Mouse (Mus musculus) MEL-GATA-1-ER (cell line): Measurements from ENCODE around the gene Slc9a9.

Source experiments
- DNase-seq: peaks from one replicate; pipeline ENCODE4 v3.0.0-alpha.2; 2012; ENCODE audit warnings: low read depth; ENCODE audit errors: extremely low read depth

The Slc9a9 gene

DNA sequence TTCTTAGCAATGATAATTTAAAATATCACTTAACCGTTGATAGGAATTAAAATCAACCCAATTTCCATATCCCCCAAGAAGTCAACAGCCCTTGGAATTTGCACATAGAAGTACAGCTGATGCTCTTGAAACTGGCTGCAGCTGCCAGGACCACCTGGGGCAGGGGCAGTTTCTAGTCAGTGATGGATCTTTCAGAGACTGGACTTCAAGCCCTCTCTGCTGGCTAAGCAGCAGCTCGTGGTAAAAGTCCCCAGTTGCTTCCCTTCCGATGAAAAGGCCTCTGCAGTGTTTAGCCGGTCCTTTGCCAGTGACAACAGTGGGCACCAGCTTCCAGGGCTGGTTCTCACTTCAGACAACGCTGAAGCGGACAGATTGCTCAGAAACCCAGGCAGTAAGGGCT lies 62.4 kb downstream of the Slc9a9 start:
- no peak for DNase-seq

DNA sequence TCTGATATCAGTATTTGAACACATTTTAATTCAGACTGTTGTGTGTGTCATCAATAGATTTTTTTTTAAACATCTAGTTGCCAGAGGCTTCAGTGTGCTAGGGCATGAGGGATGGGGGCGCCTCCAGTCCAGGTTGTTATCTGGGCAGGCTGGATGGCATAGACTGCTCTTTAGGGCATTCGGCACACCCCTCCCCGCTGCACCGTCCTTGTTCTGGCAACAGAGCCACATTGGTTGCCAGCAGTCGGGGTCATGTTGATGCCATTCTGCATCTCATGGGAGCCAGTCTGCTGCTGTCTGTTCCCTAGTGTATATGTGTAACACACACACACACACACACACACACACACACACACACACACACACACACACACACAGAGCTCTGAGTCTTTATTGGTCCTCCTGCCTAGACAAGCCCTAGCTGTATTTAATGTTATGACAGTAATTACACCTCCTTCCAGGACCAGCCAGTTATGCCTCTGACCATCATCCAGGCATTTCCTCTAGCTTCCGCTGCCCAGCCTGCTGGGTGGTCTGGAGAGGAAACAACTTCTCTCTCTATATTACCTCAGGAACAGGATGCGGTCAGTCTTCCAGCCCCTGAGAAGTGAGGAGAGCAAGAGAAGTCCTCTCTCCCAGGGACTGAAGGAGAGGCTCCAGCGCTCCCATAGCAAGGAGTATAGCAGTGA lies 63.0 kb downstream of the Slc9a9 start:
- DNase-seq: no peak

DNA sequence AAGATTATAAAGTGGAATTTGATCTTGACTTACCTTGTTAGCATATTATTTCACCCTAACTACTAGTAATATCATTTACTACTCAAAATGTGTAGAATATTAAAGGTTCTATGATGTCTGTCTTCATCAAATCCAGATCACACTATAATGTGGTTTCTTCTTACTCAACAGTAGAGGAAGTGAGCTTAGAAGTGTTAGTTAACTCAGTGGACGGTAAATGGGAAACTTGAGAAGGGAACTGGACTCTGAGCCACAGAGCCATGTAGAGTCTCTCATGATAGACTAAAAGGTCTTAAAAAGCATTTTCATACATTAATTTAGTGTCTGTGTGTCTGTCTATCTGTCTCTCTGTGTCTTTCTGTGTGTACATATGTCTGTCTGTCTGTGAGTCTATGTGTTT lies 64.6 kb downstream of the Slc9a9 start:
- DNase-seq: no peak

DNA sequence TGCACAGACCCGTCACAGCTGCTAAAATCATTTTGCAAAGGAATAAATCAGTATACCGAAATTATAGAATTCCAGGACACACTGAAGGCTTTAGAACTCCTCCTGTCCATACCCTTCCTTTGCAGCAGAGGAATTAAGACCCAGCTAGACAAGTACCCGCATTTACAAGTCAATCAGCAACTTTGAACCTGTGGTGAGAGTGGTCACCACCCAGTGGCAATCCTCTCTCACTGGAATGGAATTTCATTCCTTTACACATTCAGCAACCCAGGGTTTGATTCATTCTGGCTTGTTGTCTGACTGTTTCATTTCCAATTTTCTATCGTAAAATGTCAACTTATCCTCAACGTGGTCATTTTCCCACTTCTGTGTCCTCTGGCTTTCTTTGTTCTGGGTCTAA lies 67.5 kb downstream of the Slc9a9 start:
- no peak for DNase-seq

DNA sequence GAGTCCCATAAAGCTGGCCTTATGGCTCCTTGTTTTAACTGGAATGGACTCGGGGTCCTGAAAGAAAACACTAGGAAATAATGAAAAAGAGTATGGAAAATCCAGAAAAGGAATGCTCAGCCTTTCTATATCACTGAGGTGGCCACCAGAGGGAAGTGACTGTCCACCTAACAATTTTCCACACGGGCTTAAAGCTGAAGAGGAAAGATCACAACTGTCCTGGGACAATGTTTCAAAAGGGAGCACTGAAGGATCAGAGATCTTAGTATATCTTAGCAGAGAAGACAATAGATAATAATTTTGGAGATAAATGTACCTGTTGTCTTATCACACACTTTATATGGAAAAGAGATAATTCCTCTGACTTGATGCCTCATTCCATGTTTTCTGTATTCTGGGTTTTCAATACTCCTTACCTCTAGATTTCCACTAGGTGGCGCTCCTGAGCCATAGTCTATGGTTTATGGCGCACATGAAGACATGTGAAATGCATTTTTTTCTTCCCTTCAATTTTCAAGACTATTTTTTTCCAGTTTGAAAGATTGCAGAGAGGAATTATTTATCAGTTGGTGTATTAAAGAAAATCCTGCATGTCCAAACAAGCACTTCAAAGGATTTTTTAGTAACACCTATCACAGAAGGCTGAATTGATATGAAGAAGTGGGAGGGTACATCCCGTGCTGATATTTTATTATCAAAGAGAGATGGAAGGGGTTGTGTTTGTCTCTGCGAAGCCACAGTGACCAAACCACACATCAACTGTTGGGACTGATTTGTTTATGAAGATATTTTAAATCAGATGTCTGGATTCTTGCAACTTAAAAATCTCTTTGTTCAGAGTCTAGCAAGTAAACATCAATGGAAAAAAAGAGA lies 69.1 kb downstream of the Slc9a9 start:
- peak; percentile 34 for DNase-seq

DNA sequence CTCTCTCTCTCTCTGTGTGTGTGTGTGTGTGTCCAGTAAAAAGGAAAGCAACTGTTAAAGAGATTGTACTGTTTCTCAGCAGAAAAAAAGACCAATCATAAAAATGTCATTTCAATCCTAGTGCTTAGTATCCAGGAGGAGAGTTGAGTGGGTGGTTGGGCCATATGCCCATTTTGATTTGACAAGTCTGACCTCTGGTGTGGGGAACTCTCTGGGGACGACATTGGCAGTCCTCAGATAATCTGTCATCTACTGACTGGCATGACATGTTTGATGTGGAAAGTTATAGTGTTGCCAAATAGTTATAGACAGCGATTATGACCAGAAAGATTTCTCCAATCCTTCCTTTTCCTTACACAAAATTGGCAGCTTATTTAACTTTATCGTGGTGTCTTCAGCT lies 71.1 kb downstream of the Slc9a9 start:
- no peak for DNase-seq

DNA sequence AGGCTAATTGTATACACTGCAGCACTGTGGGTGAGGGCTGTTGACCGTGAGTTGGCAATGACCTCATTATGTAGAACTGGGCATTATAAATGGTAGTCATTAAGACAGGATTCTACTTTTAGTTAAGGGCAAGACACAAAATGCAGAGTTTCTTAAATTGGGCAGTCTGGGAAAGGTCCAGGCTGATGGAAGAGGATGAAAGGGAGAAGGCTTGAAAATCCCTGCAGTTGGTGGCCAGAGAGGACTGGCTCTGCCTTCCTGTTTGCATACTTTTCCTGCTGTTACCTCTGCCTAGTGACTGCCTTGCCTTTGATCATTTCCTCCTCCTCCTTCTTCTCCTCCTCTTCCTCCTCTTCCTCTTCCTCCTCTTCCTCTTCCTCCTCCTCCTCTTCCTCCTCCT lies 73.6 kb downstream of the Slc9a9 start:
- no peak for DNase-seq

DNA sequence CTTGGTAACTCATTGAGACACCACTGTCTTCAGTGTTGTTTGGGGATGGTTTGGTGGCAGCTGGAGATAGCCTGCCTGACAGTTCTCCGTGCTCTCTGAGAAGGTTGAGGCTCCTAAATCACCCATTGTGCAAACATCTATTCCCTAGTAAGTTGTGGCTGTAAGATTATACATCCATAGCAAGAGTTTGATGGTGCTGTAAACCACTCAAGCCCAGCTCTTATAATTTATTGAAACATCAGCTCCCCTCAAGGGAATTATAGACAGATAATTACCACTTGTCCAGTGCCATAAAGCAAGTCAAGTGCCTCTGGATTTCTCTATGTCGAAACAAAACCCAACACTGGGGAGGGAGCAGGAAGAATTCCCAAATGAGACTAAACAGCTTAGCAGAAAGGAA lies 78.8 kb downstream of the Slc9a9 start:
- no peak for DNase-seq

DNA sequence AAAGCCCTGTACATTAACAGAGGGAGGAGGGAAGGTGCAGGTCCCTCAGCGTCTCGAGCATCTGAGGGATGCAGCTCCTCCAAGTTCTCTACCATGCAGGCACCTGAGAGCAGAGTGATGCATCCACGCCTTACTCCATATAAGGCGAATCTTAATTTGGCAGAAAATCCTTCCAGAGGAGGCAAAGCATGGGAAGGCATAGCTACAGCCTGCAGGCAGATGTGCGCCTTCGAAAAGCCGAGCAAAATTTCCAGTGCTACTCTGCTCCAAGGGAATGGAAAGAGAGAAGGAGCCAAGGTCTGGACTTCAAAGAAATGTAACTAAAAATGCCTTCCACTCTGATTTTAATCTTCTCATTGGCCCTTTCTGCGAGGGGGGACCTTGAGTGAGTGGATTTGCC lies 80.5 kb downstream of the Slc9a9 start:
- no peak for DNase-seq

DNA sequence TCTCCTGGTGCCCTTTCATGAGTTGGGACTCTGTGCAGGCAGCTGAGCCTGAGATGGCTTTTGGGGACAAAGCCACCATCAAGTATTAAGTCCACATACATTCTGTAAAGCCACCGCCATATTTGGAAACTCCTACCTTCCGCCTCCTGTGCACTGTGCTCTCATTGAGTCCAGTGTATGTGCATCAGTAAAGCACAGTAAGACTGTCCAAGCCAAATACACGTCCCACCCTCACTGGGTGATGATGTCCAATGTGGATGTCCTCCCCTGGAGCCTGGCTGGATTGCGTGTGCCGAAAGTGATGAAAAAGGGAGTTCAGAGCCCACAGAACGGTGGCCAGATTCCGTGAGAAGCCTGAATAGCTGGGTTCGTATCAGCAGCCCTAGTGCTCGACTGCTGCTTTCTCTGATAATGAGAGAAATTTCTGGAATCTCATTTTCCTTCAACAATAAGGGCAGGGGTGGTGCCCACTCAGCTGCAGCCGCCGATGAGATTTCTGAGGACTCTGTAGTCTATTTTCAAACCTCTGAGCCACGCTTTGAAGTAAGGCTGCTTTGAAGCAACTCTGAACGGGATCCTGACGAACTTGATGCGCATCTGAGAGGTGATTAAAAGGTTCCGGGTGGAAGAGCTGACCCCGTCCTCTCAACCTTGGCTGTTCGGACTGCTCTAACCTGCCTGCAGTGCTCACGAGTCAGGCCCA lies 81.4 kb downstream of the Slc9a9 start:
- no peak for DNase-seq

DNA sequence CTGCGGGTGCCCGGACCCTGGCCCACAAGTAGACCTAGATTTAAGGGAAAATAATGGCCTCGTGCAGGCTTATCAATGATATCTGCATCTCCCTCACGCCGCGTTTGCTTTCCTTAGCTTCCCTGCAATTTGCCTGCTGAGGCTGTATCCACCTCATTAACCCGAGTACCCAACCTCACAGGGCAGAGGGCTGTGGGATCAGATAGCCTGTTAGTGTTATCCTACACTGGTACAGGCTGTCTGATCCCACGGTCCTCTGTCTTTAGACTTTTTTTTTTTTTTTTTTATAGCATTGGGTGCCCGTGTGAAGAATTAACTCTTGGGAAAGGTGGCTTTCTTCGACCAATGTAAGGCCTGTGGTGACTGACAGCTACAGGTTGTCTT lies 81.9 kb downstream of the Slc9a9 start:
- no peak for DNase-seq

DNA sequence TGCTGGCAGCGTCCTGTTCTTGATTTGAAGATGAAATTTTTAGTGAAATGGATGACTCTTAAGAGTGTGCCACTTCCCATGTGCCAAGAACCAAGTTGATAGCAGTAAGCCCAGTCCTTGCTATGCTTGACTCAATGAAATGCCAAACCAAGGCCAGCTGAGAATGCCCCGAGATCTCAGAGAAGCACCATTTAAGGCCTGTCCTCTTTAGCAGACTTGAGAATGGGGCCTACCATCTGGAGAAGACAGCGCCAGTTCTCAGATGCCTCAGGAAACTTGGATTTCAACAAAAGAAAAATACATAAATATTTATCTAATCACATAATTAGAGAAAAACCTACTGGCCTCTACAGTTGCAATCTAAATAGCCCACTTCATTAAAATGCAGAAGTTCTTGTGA lies 82.4 kb downstream of the Slc9a9 start:
- DNase-seq: no peak

DNA sequence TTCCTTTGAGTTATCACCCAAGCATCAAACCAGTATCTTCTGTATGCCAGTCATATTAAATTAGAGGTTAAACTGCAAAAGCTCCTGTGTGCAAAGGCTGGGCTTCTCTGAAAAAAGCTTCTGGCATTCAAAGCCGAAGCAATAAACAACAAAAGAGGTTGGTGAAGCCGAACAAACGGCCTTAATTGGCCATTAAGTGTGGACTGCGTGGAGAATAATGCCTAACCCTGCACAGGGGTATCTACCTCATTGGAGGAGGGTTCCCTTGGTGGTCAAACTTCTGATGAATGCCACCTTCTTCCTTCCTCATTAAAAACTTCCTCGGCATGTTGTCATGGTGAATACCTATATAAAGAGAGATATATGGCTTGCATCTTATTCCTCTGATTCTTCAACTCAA lies 90.2 kb downstream of the Slc9a9 start:
- DNase-seq: no peak

DNA sequence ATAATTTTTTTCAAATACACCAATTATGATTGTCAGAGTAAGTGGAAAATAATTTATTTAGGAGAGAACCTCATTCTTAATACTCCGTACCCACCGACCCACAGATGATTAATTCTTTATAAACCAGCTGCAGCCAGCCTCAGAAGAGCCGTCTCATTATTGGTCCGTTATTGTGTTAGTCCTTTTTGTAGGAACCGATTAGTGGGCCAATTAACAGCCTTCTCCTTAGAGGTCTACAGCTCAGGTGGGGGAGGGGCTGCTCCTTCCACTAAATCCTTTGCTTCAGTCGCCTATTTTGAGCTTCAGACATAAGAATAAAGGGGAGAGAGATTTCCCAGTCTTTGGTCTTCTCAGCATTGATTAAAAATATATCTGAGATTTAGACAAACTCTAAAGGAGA lies 98.4 kb downstream of the Slc9a9 start:
- no peak for DNase-seq

DNA sequence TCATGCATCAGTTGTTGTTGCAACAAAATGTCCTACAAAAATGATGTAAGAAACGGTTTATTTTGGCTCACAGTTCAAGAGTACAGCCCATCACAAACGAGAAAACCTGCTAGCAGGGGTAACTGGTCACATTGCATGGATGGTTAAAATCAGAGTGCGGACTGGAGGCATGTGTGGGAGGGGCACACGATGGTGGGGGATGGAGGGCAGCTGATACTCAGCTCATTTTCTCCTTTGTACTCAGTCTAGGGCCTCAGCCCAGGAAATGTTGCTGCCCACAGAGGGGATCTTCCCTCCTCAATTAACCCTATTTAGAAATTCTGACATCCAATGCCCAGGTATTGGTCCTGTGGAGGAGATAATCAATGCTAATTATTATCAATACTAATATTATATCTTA lies 98.8 kb downstream of the Slc9a9 start:
- DNase-seq: no peak

DNA sequence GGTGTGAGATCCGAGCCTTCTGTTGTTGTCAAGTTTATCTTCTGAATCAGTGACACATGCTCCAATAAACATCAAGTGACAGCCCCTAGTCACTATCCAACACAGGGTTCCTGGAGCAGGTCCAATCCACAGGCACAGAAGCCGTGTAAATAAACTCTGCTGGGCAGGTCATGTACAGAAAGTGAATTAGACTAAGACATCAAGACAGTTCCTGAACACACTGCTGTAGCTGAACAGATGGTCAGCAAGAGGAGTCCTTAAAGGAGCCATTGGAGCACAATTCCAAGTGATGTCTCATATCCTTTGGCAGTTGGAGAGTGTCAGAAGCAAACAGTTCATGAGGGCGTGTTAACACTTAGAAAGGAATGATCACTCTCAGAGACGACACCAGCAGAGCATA lies 103.6 kb downstream of the Slc9a9 start:
- DNase-seq: no peak

DNA sequence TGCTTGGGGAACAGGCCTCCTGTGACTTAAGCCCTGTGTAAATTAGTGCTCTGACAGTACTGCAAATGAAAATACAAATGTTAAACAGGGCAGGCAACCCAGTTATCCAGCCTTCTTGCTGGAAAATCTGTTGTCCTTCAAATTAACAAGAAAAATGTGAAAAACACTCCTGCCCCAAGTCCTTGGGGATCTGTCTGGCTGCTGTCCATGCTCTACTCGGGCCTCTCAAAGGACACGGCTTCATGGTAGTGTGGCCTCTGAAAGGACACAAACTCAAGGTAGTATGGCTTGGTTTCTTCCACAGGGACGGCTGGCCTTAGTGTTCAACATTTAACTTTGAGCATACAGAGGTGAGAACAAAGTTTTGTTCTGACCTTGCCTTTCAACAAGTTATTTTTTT lies 118.6 kb downstream of the Slc9a9 start:
- no peak for DNase-seq

DNA sequence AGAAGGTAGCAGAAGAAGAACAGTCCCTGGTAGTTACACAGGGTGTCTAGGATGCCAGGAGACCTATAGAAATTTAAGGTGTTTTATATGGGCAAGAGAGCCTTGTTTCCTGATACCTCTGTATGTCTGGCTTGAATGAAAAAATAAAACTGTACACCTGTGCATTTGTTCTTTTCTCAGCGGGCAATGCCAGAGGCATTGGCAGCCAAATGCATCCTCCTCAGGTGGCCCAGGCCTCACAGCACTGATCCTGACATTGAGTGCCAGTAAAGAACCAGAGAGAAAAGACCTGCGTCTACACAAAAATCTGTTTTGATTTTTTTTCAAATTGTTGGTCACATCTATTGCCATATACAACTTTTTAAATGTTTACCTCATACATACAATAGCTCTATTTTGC lies 121.3 kb downstream of the Slc9a9 start:
- DNase-seq: no peak

DNA sequence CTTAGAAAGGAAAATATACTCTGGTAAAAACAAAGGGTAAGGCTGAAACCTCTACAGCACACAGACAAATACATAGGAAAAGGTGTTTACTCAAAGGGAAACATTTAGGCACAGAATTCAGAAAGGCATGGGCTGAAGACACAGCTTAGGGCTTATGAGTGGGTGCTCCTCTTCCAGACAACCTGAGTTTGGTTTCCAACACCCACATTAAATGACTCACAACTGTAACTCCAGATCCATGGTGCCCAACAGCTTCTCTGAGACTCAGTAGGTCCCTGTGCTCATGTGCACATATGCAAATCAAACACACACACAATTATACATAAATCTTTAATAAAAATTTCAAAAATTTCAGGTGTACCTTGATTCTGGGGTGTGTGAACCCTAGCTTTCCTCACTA lies 133.4 kb downstream of the Slc9a9 start:
- no peak for DNase-seq

DNA sequence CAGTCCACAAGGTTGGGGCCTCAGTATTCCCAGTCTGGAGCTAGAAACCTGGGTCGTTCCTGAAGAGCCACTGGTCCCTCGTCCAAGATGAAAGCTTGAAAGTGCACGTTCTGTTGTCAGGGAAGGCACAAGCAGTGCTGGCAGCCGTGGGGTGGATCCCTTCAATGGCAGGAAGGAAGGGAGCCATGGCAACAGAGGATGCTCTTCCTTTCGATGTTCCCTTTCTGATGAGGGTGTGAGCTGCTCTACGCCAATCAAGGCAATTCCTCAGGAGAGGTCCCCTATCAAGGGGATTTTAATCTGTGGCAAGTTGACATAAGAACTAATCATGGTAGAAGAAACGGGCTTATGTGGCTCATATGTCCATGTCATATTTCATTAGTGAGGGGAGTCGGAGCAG lies 135.8 kb downstream of the Slc9a9 start:
- DNase-seq: no peak

DNA sequence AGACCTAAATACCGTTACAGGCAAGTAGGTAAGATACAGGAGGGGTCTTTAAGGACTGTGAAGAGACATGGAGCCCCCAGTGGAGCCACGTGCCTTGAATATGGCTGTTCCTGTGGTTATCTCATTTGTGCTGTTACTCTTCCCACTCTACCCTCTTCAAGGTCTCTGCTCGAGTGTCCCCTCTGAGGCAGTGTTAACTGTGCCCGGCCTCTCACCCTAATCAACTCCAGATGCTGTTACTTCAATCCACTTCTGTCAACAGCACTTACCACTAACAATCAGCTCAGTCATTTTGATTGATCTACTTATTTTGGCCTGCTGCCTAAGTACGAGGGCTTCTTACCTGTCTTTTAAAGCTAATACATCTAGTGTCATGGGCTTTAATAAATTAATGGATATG lies 145.8 kb downstream of the Slc9a9 start:
- DNase-seq: no peak

DNA sequence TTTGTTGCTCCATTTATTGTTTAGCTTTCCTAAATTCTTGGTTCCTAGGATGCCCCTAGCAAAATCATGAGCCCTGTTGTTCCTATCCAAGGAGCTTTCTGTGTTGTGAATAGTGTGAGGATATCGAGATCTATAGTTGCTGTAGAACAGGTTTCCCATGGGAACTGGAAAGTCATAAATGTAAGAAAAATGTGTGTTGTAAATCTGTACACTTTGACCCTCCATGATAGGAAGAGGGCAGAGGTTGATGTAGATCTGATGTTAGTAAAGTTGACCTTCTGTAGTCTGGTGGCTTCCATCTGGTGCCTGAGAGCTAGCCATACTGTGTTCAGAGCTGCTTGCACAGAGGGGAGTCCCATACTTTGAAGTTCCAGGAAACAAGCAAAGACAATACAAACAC lies 151.6 kb downstream of the Slc9a9 start:
- no peak for DNase-seq

DNA sequence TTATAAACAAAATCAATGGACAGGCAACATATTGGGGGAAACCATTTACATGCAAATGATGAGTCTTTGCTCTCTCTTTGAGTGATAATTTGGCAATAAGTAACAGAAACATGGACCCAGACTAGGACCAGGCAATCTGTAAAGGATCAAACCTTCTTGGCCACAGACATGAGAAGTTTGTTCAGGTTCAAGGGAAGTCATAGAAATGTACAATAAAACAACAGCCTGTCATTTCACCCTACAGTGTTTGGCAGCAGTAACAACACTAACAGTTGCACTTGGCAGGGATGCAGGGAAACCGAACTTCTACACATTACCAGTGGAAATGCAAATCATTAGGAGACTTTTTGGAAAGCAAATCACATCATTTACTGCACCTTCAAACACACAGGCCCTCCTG lies 164.1 kb downstream of the Slc9a9 start:
- no peak for DNase-seq
